Mouse (Mus musculus) G1E (cell line): ENCODE measurements around the gene Ufsp1. TPM values are rescaled to one million over a fixed set of nuclear protein-coding genes. Genes with fewer than 3 reads are reported as not detected.

Source experiments
- ATAC-seq: 2 replicates; pipeline ENCODE4 v1.8.0; 2016; ENCODE audit warnings: mild to moderate bottlenecking; ENCODE audit not compliant: insufficient number of reproducible peaks, poor library complexity, low FRiP score, severe bottlenecking; ENCODE audit errors: extremely low read depth
- DNase-seq: peaks from one replicate; pipeline ENCODE4 v3.0.0; 2012; ENCODE audit warnings: low spot score
- H3K27me3 ChIP-seq: 2 replicates; pipeline ENCODE4 v1.6.1; 2012; ENCODE audit warnings: mild to moderate bottlenecking, low read length, inconsistent platforms; ENCODE audit not compliant: insufficient read depth
- H3K36me3 ChIP-seq: replicated peaks from 2 replicates; pipeline ENCODE3; 2012; ENCODE audit warnings: mild to moderate bottlenecking, inconsistent platforms
- H3K4me1 ChIP-seq: 2 replicates; pipeline ENCODE4 v1.6.1; 2012; ENCODE audit warnings: low read depth, low read length, inconsistent platforms, mixed read lengths; ENCODE audit not compliant: insufficient read depth
- H3K4me3 ChIP-seq: 2 replicates; pipeline ENCODE4 v1.5.1; 2012; ENCODE audit warnings: low read depth, mild to moderate bottlenecking, inconsistent platforms, low read length, moderate library complexity, mixed read lengths
- H3K9me3 ChIP-seq: replicated peaks from 2 replicates; pipeline ENCODE4 v1.6.1; 2012; ENCODE audit warnings: inconsistent platforms
- CTCF ChIP-seq: IDR thresholded peaks from 2 replicates; pipeline ENCODE4 v1.5.1; 2012; ENCODE audit warnings: low read depth, low read length, inconsistent platforms, mixed read lengths
- GATA1 ChIP-seq: IDR thresholded peaks from 2 replicates; pipeline ENCODE4 v1.6.1; 2012; ENCODE audit warnings: borderline replicate concordance, low read length, inconsistent platforms, mixed read lengths
- GATA2 ChIP-seq: IDR thresholded peaks from 2 replicates; pipeline ENCODE4 v1.6.1; 2012; ENCODE audit warnings: low read depth, low read length, inconsistent platforms, borderline replicate concordance
- POLR2AphosphoS5 ChIP-seq: IDR thresholded peaks from 2 replicates; pipeline ENCODE4 v1.6.1; 2012; ENCODE audit warnings: low read depth, low read length, inconsistent platforms; ENCODE audit not compliant: insufficient replicate concordance
- TAL1 ChIP-seq: conservative IDR thresholded peaks from 2 replicates; pipeline ENCODE4 v1.6.1; 2012; ENCODE audit warnings: low read depth, low read length, inconsistent platforms, mixed read lengths
- polyA plus RNA-seq: library from polyadenylated mRNA; stranded (reverse); fragments of >175 nt; gene quantifications from 2 replicates; pipeline ENCODE4 v1.2.3, GENCODE M21; 2012
- total RNA-seq, 2 experiments: library from RNA; stranded (forward) in 1 of 2; stranded (reverse) in 1 of 2; fragments of 200-1000 nt in 1 of 2; fragments of >200 nt in 1 of 2; fragmentation: Nextera tagmentation in 1 of 2; gene quantifications; 2 replicates each; pipeline ENCODE4 v1.2.3; 2014 to 2017

Gene Ufsp1
- total and polyA plus RNA-seq, 3 experiments: 11.7 to 29.7 (median 24.7) TPM

GRCm38 (mm10) chr5:137338256-137338655 is 43.8 kb downstream of the Ufsp1 start:
- peaks cover 32% of the 10 kb centered on the region for H3K4me1 ChIP-seq
- peaks cover 50% of the 10 kb centered on the region for H3K27me3 ChIP-seq
- H3K4me3 ChIP-seq: peak overlapping the region; percentile 47; the same call in 1 of the 2 replicates
- H3K9me3 ChIP-seq: no peaks in the 10 kb centered on the region
- DNase-seq (no peak), ATAC-seq (no peak)
- TF ChIP-seq GATA2 (no peak), POLR2AphosphoS5 (no peak), GATA1 (no peak), CTCF (no peak), TAL1 (no peak)
- H3K36me3 ChIP-seq: no peaks in the 10 kb centered on the region

GRCm38 (mm10) chr5:137338663-137339289 is 44.3 kb downstream of the Ufsp1 start:
- Histone ChIP-seq H3K4me3 (peak overlapping the region; percentile 47; the same call in 1 of the 2 replicates), H3K36me3 (no peaks in the 10 kb centered on the region)
- no peak for ATAC-seq

GRCm38 (mm10) chr5:137339290-137339979 is 45.0 kb downstream of the Ufsp1 start:
- DNase-seq (no peak), ATAC-seq (no peak)
- peaks cover 21% of the 10 kb centered on the region for H3K4me1 ChIP-seq
- no peaks in the 10 kb centered on the region for H3K36me3 ChIP-seq
- TF ChIP-seq POLR2AphosphoS5 (no peak), CTCF (no peak), GATA1 (no peak), TAL1 (no peak)
- no peak overlapping the region for H3K4me3 ChIP-seq
- peaks cover 39% of the 10 kb centered on the region for H3K27me3 ChIP-seq
- H3K9me3 ChIP-seq: no peaks in the 10 kb centered on the region

More at GRCm38 (mm10) chr5:137338663-137339289, 44.3 kb downstream of the Ufsp1 start:
- Histone ChIP-seq H3K27me3 (peaks cover 45% of the 10 kb centered on the region), H3K9me3 (no peaks in the 10 kb centered on the region), H3K4me1 (peaks cover 27% of the 10 kb centered on the region)
- DNase-seq: no peak
- no peak for TF ChIP-seq GATA2
- TF ChIP-seq POLR2AphosphoS5: no peak
- TF ChIP-seq CTCF: no peak

- H3K27me3 ChIP-seq: peaks cover 38% of the 10 kb centered on the region
- H3K4me1 ChIP-seq: peaks cover 18% of the 10 kb centered on the region
- H3K4me3 ChIP-seq: no peak overlapping the region
- DNase-seq: no peak
- no peak for ATAC-seq
- H3K9me3 ChIP-seq: no peaks in the 10 kb centered on the region
- TF ChIP-seq GATA2 (no peak), GATA1 (no peak), CTCF (no peak), TAL1 (no peak), POLR2AphosphoS5 (no peak)
- no peaks in the 10 kb centered on the region for H3K36me3 ChIP-seq
Measured at GRCm38 (mm10) chr5:137340222-137340621, 45.8 kb downstream of the Ufsp1 start.

GRCm38 (mm10) chr5:137342407-137343012 is 48.1 kb downstream of the Ufsp1 start:
- Histone ChIP-seq H3K27me3 (peaks cover 26% of the 10 kb centered on the region), H3K36me3 (no peaks in the 10 kb centered on the region), H3K4me3 (no peak overlapping the region), H3K4me1 (peaks cover 22% of the 10 kb centered on the region), H3K9me3 (no peaks in the 10 kb centered on the region)
- TF ChIP-seq CTCF (no peak), GATA2 (no peak), TAL1 (no peak), GATA1 (no peak)
- ATAC-seq (no peak), DNase-seq (no peak)

GRCm38 (mm10) chr5:137343412-137343811 is 49.0 kb downstream of the Ufsp1 start:
- peaks cover 20% of the 10 kb centered on the region for H3K4me1 ChIP-seq
- H3K36me3 ChIP-seq: no peaks in the 10 kb centered on the region
- H3K4me3 ChIP-seq: no peak overlapping the region
- ATAC-seq: no peak
- DNase-seq: no peak
- H3K27me3 ChIP-seq: peaks cover 31% of the 10 kb centered on the region
- TF ChIP-seq POLR2AphosphoS5 (no peak), GATA1 (no peak), TAL1 (no peak), CTCF (no peak), GATA2 (no peak)
- no peaks in the 10 kb centered on the region for H3K9me3 ChIP-seq
